Mouse (Mus musculus) spleen, adult 2 months (tissue): ENCODE measurements around the gene Elf2. TPM values are rescaled to one million over a fixed set of nuclear protein-coding genes. Genes with fewer than 3 reads are reported as not detected.

Experiments used
- DNase-seq, 2 experiments: peaks; one replicate each; pipeline versions ENCODE4 v3.0.0 to v3.0.0-alpha.2; 2012 to 2021; ENCODE audit warnings: low spot score in 2 of 2, low read depth in 1 of 2
- H3K27ac ChIP-seq: fragments of 200-500 bp; 2 replicates; pipeline ENCODE4 v1.5.1; 2012; ENCODE audit warnings: low read length, inconsistent platforms; ENCODE audit not compliant: insufficient read depth
- H3K27me3 ChIP-seq: fragments of 200-500 bp; 2 replicates; pipeline ENCODE4 v1.6.1; 2012; ENCODE audit warnings: mild to moderate bottlenecking, moderate library complexity, low read length, inconsistent platforms; ENCODE audit not compliant: control insufficient read depth, insufficient read depth
- H3K36me3 ChIP-seq: fragments of 200-500 bp; 2 replicates; pipeline ENCODE4 v1.6.1; 2012; ENCODE audit warnings: mild to moderate bottlenecking, low read length, inconsistent platforms; ENCODE audit not compliant: control insufficient read depth, insufficient read depth
- H3K4me1 ChIP-seq: fragments of 200-500 bp; 2 replicates; pipeline ENCODE4 v1.6.1; 2011; ENCODE audit warnings: inconsistent platforms; ENCODE audit not compliant: control insufficient read depth, insufficient read depth, insufficient read length
- H3K4me3 ChIP-seq: fragments of 200-500 bp; 2 replicates; pipeline ENCODE4 v1.5.1; 2011; ENCODE audit warnings: mild to moderate bottlenecking, inconsistent platforms; ENCODE audit not compliant: insufficient read depth, insufficient read length; ENCODE audit errors: extremely low read depth
- CTCF ChIP-seq: fragments of 200-500 bp; IDR thresholded peaks from 2 replicates; pipeline ENCODE4 v1.5.1; 2011; ENCODE audit warnings: mild to moderate bottlenecking, inconsistent platforms; ENCODE audit not compliant: insufficient read depth, insufficient read length, insufficient replicate concordance; ENCODE audit errors: extremely low read depth
- POLR2A ChIP-seq: fragments of 200-500 bp; IDR thresholded peaks from 2 replicates; pipeline ENCODE4 v1.6.1; 2011; ENCODE audit warnings: low read depth, low read length, inconsistent platforms
- WGBS: fragments of 180-500 bp; shearing (Covaris S2); methylation state at CpG from one replicate; pipeline ENCODE4 v1.1.7; 2018; 5-methylcytosine and 5-hydroxymethylcytosine counted together
- polyA plus RNA-seq: library from polyadenylated mRNA; depleted of rRNA; stranded (reverse); fragments of >200 nt; gene quantifications from 2 replicates; pipeline ENCODE4 v1.2.3, GENCODE M21; 2012

Gene Elf2
- polyA plus RNA-seq, 1 experiment = 36.6 TPM

- H3K4me3 ChIP-seq = no peak overlapping the region
- no peak overlapping the region for H3K27ac ChIP-seq
- no peak for DNase-seq
- peaks cover 31% of the 10 kb centered on the region for H3K36me3 ChIP-seq
- TF ChIP-seq POLR2A (no peak), CTCF (no peak)
- WGBS = 92% methylated on average over 12 of the region's 12 CpGs
- H3K27me3 ChIP-seq = no peaks in the 10 kb centered on the region
- H3K4me1 ChIP-seq = no peaks in the 10 kb centered on the region
Observed at GRCm38 (mm10) chr3:51252689-51253402, 87.6 kb downstream of the Elf2 start.

GRCm38 (mm10) chr3:51252223-51252622 lies 88.2 kb downstream of the Elf2 start:
- 88% methylated on average over 1 of the region's 1 CpGs for WGBS
- no peaks in the 10 kb centered on the region for H3K27me3 ChIP-seq
- TF ChIP-seq CTCF (no peak), POLR2A (no peak)
- DNase-seq = no peak
- no peak overlapping the region for H3K27ac ChIP-seq
- H3K4me3 ChIP-seq = no peak overlapping the region
- H3K36me3 ChIP-seq = peaks cover 26% of the 10 kb centered on the region
- no peaks in the 10 kb centered on the region for H3K4me1 ChIP-seq

DNA sequence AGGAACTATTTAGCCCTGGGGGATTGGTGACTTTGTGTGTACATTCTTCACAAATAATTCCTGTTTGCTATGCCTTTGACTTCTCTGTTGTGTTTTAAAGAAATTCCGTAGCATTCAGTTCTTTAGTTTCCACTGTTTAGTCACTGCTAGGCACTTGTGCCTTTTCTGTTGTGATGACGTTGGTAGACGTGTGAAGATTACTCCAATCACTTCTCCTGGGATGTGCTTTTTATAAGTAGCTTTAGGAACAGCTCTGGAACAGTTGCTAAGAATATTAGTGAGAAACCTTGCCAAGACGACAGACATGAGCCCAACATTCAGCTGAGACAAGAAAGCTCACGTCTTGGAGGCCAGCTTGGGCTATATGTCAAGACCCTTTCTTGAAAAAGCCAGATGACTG lies 89.4 kb downstream of the Elf2 start:
- peaks cover 17% of the 10 kb centered on the region for H3K36me3 ChIP-seq
- no peak for DNase-seq
- no peak overlapping the region for H3K4me3 ChIP-seq
- no peak for TF ChIP-seq CTCF
- TF ChIP-seq POLR2A = no peak
- no peak overlapping the region for H3K27ac ChIP-seq
- no peaks in the 10 kb centered on the region for H3K27me3 ChIP-seq
- no peaks in the 10 kb centered on the region for H3K4me1 ChIP-seq
- 90% methylated on average over 5 of the region's 5 CpGs for WGBS

- no peaks in the 10 kb centered on the region for H3K27me3 ChIP-seq
- H3K4me3 ChIP-seq = no peak overlapping the region
- TF ChIP-seq POLR2A (no peak), CTCF (no peak)
- no peaks in the 10 kb centered on the region for H3K4me1 ChIP-seq
- no peak for DNase-seq
- H3K36me3 ChIP-seq = peaks cover 13% of the 10 kb centered on the region
- 95% methylated on average over 13 of the region's 13 CpGs for WGBS
- H3K27ac ChIP-seq = no peak overlapping the region
Observed at GRCm38 (mm10) chr3:51249866-51250265, 90.6 kb downstream of the Elf2 start.

GRCm38 (mm10) chr3:51249460-51249859 lies 91.0 kb downstream of the Elf2 start:
- Histone ChIP-seq H3K36me3 (peaks cover 11% of the 10 kb centered on the region), H3K4me3 (no peak overlapping the region), H3K4me1 (no peaks in the 10 kb centered on the region), H3K27me3 (no peaks in the 10 kb centered on the region), H3K27ac (no peak overlapping the region)
- TF ChIP-seq POLR2A (no peak), CTCF (no peak)
- no peak for DNase-seq
- 83% methylated on average over 11 of the region's 11 CpGs for WGBS

DNA sequence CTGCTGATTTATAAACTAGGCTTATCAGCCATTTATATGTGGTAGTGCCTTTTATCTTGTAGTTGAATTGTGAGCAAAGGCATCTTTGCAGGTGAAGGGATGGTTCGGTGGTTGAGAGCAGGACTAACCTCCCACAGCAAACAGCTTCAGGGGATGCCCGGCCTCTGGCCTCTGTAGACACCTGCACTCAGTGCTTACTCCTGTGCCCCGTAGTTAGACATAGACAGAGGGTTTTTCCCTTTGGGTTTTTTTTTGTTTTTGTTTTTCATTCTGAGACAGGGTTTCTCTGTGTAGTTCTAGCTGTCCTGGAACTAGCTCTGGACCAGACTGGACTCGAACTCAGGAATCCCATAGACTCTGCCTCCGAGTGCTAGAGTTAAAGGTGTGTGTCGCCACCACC lies 91.9 kb downstream of the Elf2 start:
- no peak for DNase-seq

GRCm38 (mm10) chr3:51247704-51248103 lies 92.8 kb downstream of the Elf2 start:
- Histone ChIP-seq H3K27me3 (no peaks in the 10 kb centered on the region), H3K4me1 (no peaks in the 10 kb centered on the region), H3K36me3 (peaks cover 2% of the 10 kb centered on the region; the same call in 1 of the 2 replicates), H3K27ac (no peak overlapping the region), H3K4me3 (no peak overlapping the region)
- TF ChIP-seq POLR2A (no peak), CTCF (no peak)
- DNase-seq = no peak
- WGBS = 96% methylated on average over 16 of the region's 16 CpGs

More for the DNA sequence above, 91.9 kb downstream of the Elf2 start:
- TF ChIP-seq POLR2A = no peak
- TF ChIP-seq CTCF = no peak
- 77% methylated on average over 6 of the region's 6 CpGs for WGBS
- no peak overlapping the region for H3K27ac ChIP-seq
- H3K4me3 ChIP-seq = no peak overlapping the region
- no peaks in the 10 kb centered on the region for H3K27me3 ChIP-seq
- H3K36me3 ChIP-seq = peaks cover 8% of the 10 kb centered on the region; the same call in 1 of the 2 replicates
- H3K4me1 ChIP-seq = no peaks in the 10 kb centered on the region
